Mouse (Mus musculus) ES-Bruce4 (cell line): ENCODE measurements around the gene G3bp2.

Experiments used
- CTCF ChIP-seq: IDR thresholded peaks from one replicate; pipeline ENCODE4 v1.8.1; 2011; ENCODE audit warnings: low read depth, low read length
- POLR2A ChIP-seq: IDR thresholded peaks from one replicate; pipeline ENCODE4 v1.8.1; 2011; ENCODE audit warnings: low read length; ENCODE audit not compliant: insufficient read depth

GRCm38 (mm10) chr5:92121636-92122035, 38.1 kb upstream of the G3bp2 start:
- TF ChIP-seq POLR2A (no peak), CTCF (no peak)
